Mouse (Mus musculus): Measurements from ENCODE around the gene Akap11. TPM values are rescaled to one million over a fixed set of nuclear protein-coding genes. Genes with fewer than 3 reads are reported as not detected.

The Akap11 gene
- polyA plus RNA-seq, 1 experiment from 2014 or later = 32.1 TPM

Other genes starting within 250 kb of the Akap11 start
- 0.09 TPM in 1 of 2 replicates, not detected in the other for gene Tnfsf11, start 228.8 kb downstream of the Akap11 start, polyA plus RNA-seq (2015; fragmentation: Nextera tagmentation; extraction: Ambion mirVana)
- gene Dgkh, start 196.0 kb upstream of the Akap11 start, polyA plus RNA-seq (2015; fragmentation: Nextera tagmentation; extraction: Ambion mirVana) = 2.6 and 2.9 TPM in 2 replicates

All from hindbrain, embryonic 16.5 days (tissue).